Comparison of ENCODE assay signal across 8 mouse cellular contexts in the genomic region with DNA sequence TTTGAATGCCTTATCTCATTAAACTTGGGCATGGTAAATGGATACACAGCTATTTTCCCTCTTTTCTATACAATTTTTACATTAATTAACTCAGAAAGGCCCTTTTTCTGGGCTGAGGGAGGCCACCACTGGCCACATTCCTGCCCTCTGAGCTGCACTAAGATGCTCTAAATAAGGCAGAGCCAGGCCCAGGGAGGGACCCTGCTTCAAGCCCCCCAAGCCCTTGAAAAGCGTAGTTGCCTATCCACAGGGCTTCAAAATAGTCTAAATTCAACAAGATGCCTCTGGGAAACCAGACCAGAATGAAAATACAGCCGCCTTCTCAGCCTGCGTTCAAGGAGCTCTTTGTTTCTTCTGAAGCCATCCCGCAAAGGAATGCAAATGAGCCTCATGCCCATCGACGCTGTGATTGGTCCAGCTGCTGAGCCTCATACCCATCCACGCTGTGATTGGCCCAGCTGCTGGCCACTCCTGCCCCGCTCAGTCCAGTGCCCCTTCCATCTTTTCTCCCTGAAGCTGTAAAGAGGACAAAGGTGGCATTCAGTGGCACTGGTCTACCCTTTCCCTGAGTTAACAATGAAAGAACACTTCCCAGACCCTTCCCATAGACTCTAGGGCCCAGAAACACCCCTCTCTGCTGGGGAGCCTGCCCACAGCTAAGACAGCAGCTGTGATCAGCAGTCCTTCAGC. TPM values are rescaled to one million over a fixed set of nuclear protein-coding genes. Genes with fewer than 3 reads are reported as not detected.
DNase-seq lines count a peak whose midpoint lies in the region; ATAC-seq and TF ChIP-seq lines count a peak whose summit lies in the region.

No protein-coding gene starts in this region.

- no peaks in the 10 kb centered on the region for H3K27me3 ChIP-seq in hindbrain, embryonic 16.5 days (replicated peaks; ENCODE audit: control insufficient read depth, insufficient read depth, low read length)
- no peaks in the 10 kb centered on the region for H3K27me3 ChIP-seq in liver, postnatal 0 days (ENCODE audit: insufficient read depth, low read length)
- no peaks in the 10 kb centered on the region for H3K27me3 ChIP-seq in thymus, adult 2 months (ENCODE audit: control insufficient read depth, insufficient read depth, low read length)

- 29% methylated on average over 8 of the region's 8 CpGs for WGBS in hindbrain, embryonic 16.5 days
- WGBS in liver, postnatal 0 days (ENCODE audit: insufficient replicate concordance): 84% methylated on average over 8 of the region's 8 CpGs
- WGBS in thymus, adult 2 months: 98% methylated on average over 8 of the region's 8 CpGs

- no peak overlapping the region for H3K4me3 ChIP-seq in hindbrain, embryonic 16.5 days (ENCODE audit: low read length)
- H3K4me3 ChIP-seq in liver, postnatal 0 days (ENCODE audit: low read depth, low read length): no peak overlapping the region
- H3K4me3 ChIP-seq in thymus, adult 2 months (ENCODE audit: control insufficient read depth, insufficient read depth, low read length): no peak overlapping the region

- no peak for TF ChIP-seq POLR2A in brain, embryonic 14.5 days (IDR thresholded peaks at IDR 0.05; ENCODE audit: borderline replicate concordance, extremely low read depth, insufficient read depth, insufficient read length, poor library complexity, severe bottlenecking)
- no peak for TF ChIP-seq POLR2A in thymus, adult 2 months (IDR thresholded peaks at IDR 0.05; ENCODE audit: control insufficient read depth, extremely low read depth, insufficient read depth, low read length, poor library complexity)

- intact Hi-C loops in heart, postnatal 25 days (cut with DNase I): no loop called here

- H3K4me1 ChIP-seq in hindbrain, embryonic 16.5 days (ENCODE audit: control insufficient read depth, insufficient read depth, low read depth, low read length): peaks cover 4% of the 10 kb centered on the region
- peaks cover 17% of the 10 kb centered on the region for H3K4me1 ChIP-seq in liver, postnatal 0 days (ENCODE audit: insufficient read depth)
- H3K4me1 ChIP-seq in thymus, adult 2 months (replicated peaks; ENCODE audit: control insufficient read depth, insufficient read depth, low read length): peaks cover 12% of the 10 kb centered on the region

- no peak for TF ChIP-seq CTCF in brain, embryonic 14.5 days (IDR thresholded peaks at IDR 0.05; ENCODE audit: borderline replicate concordance, extremely low read depth, insufficient read depth, insufficient read length)
- TF ChIP-seq CTCF in liver, postnatal 0 days (IDR thresholded peaks at IDR 0.05; ENCODE audit: low read depth): no peak
- no peak for TF ChIP-seq CTCF in thymus, adult 2 months (IDR thresholded peaks at IDR 0.05; ENCODE audit: borderline replicate concordance, control insufficient read depth, extremely low read depth, insufficient read depth, low read length, poor library complexity)

- TF ChIP-seq EP300 in liver, postnatal 0 days (IDR thresholded peaks at IDR 0.05; ENCODE audit: low read depth): no peak

- ATAC-seq in hindbrain, embryonic 16.5 days: peak; percentile 99
- no peak for ATAC-seq in liver, postnatal 0 days
- ATAC-seq in inflammation-experienced regulatory T-cells, adult 6 months: no peak

- peak overlapping the region; percentile 88 for H3K27ac ChIP-seq in hindbrain, embryonic 16.5 days (ENCODE audit: low read depth, low read length)
- H3K27ac ChIP-seq in liver, postnatal 0 days (ENCODE audit: low read depth): peak overlapping the region; percentile 18; the same call in 1 of the 2 replicates
- no peak overlapping the region for H3K27ac ChIP-seq in thymus, adult 2 months (ENCODE audit: control insufficient read depth, insufficient read depth, low read length)

- no peak overlapping the region for H3K9ac ChIP-seq in hindbrain, embryonic 16.5 days (ENCODE audit: low read depth, low read length)
- no peak overlapping the region for H3K9ac ChIP-seq in liver, postnatal 0 days (replicated peaks)

- DNase-seq in brain, embryonic 14.5 days (ENCODE audit: low read depth): peak; percentile 98
- peak; percentile 72 for DNase-seq in embryo, embryonic 11 days
- no peak for DNase-seq in liver, postnatal 0 days
- no peak for DNase-seq in heart, postnatal 25 days (ENCODE audit: low spot score)
- no peak for DNase-seq in urinary bladder, postnatal 36 days (ENCODE audit: low spot score in 2 of 2)
- DNase-seq in thymus, adult 2 months: no peak

- no peaks in the 10 kb centered on the region for H3K9me3 ChIP-seq in hindbrain, embryonic 16.5 days (ENCODE audit: control insufficient read depth, low read length)
- no peaks in the 10 kb centered on the region for H3K9me3 ChIP-seq in liver, postnatal 0 days (ENCODE audit: low read length)

- H3K4me2 ChIP-seq in hindbrain, embryonic 16.5 days (ENCODE audit: low read length): peak overlapping the region; percentile 33
- H3K4me2 ChIP-seq in liver, postnatal 0 days (ENCODE audit: low read depth, low read length): no peak overlapping the region

- no peaks in the 10 kb centered on the region for H3K36me3 ChIP-seq in hindbrain, embryonic 16.5 days (ENCODE audit: control insufficient read depth, insufficient read depth, low read length)
- H3K36me3 ChIP-seq in liver, postnatal 0 days (replicated peaks; ENCODE audit: insufficient read depth, low read length): peaks cover 12% of the 10 kb centered on the region
- peaks cover 32% of the 10 kb centered on the region for H3K36me3 ChIP-seq in thymus, adult 2 months (ENCODE audit: control insufficient read depth, insufficient read depth, low read length)

RNA-seq across cellular contexts. Expression of gene Acss1, which starts 24.4 kb away (rescaled TPM):
- polyA plus RNA-seq in brain, embryonic 14.5 days (2012; rRNA removed): 22.8 and 28.0 TPM in 2 replicates
- 22.1 and 24.4 TPM in 2 replicates for polyA plus RNA-seq in hindbrain, embryonic 16.5 days (2015; fragmentation: Nextera tagmentation; extraction: Ambion mirVana)
- 15.7 and 16.7 TPM in 2 replicates for polyA plus RNA-seq in liver, postnatal 0 days (2015; fragmentation: Nextera tagmentation; extraction: Ambion mirVana)
- total RNA-seq in heart, postnatal 25 days (2021): 100 to 1,000 TPM; 217 to 247 TPM
- polyA plus RNA-seq in thymus, adult 2 months (2012; rRNA removed): 124 and 136 TPM in 2 replicates
- 10 to 100 TPM in 2 of 3 experiments, 1 to 10 TPM in 1; 7.4 to 18.7 (median 13.7) TPM for polyA plus RNA-seq in inflammation-experienced regulatory T-cells, adult 6 months (2017; shearing (Covaris generic))

RNA-seq across cellular contexts. Expression of gene Apmap, which starts 35.5 kb away (rescaled TPM):
- polyA plus RNA-seq in brain, embryonic 14.5 days (2012; rRNA removed): 44.0 and 48.2 TPM in 2 replicates
- polyA plus RNA-seq in hindbrain, embryonic 16.5 days (2015; fragmentation: Nextera tagmentation; extraction: Ambion mirVana): 43.9 and 44.0 TPM in 2 replicates
- 38.4 and 46.0 TPM in 2 replicates for polyA plus RNA-seq in liver, postnatal 0 days (2015; fragmentation: Nextera tagmentation; extraction: Ambion mirVana)
- total RNA-seq in heart, postnatal 25 days (2021): 10 to 100 TPM; 52.0 to 55.7 TPM
- polyA plus RNA-seq in thymus, adult 2 months (2012; rRNA removed): 53.0 and 58.6 TPM in 2 replicates
- polyA plus RNA-seq in inflammation-experienced regulatory T-cells, adult 6 months (2017; shearing (Covaris generic)): 10 to 100 TPM; 14.9 to 16.8 (median 15.8) TPM

RNA-seq across cellular contexts. Expression of gene Vsx1, which starts 45.3 kb away (rescaled TPM):
- 0.03 and 0.08 TPM in 2 replicates for polyA plus RNA-seq in brain, embryonic 14.5 days (2012; rRNA removed)
- 0.06 and 0.09 TPM in 2 replicates for polyA plus RNA-seq in hindbrain, embryonic 16.5 days (2015; fragmentation: Nextera tagmentation; extraction: Ambion mirVana)
- polyA plus RNA-seq in liver, postnatal 0 days (2015; fragmentation: Nextera tagmentation; extraction: Ambion mirVana): not detected in 2 replicates
- total RNA-seq in heart, postnatal 25 days (2021): under 1 TPM in 1 of 2 experiments, not detected in 1; 0.10 TPM
- not detected in 2 replicates for polyA plus RNA-seq in thymus, adult 2 months (2012; rRNA removed)
- polyA plus RNA-seq in inflammation-experienced regulatory T-cells, adult 6 months (2017; shearing (Covaris generic)): not detected

Comparison
In these comparisons a context has a peak if more than half of its experiments do, and no peak if none do; other contexts are left out.
1. DNase-seq: peak in brain, embryonic 14.5 days (single experiment) and embryo, embryonic 11 days (single experiment); none in liver, postnatal 0 days (single experiment), heart, postnatal 25 days (single experiment), urinary bladder, postnatal 36 days (0 of 2) and thymus, adult 2 months (single experiment).